Mouse (Mus musculus): ENCODE data around the gene 4930548H24Rik.

- TF ChIP-seq CTCF (IDR thresholded peaks at IDR 0.05; ENCODE audit: low read depth) (no peak), EP300 (IDR thresholded peaks at IDR 0.05; ENCODE audit: low read depth) (no peak)
Observed at GRCm38 (mm10) chr5:31489116-31489769, 3.7 kb downstream of the 4930548H24Rik start.
